Mouse (Mus musculus): ENCODE measurements around the gene Srgap3.

Srgap3 gene

GRCm38 (mm10) chr6:112812884-112813283 lies 134.2 kb downstream of the Srgap3 start:
- no peak for DNase-seq (ENCODE audit: low spot score)

DNA sequence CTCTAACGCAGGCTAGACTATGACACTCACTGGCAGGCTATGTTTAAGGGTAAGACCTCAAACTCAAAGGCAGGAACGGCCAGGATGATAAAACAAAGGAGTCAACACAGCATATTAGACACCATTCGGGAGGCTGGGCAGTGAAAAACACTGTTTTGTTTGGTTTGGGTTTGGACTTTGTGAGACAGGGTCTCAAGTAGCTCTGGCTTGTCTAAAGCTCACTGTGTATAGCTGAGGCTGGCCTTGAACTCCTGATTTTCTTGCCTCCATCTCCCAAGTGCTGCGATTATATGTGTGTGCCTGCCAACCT lies 136.6 kb downstream of the Srgap3 start:
- no peak for DNase-seq (ENCODE audit: low spot score)

DNA sequence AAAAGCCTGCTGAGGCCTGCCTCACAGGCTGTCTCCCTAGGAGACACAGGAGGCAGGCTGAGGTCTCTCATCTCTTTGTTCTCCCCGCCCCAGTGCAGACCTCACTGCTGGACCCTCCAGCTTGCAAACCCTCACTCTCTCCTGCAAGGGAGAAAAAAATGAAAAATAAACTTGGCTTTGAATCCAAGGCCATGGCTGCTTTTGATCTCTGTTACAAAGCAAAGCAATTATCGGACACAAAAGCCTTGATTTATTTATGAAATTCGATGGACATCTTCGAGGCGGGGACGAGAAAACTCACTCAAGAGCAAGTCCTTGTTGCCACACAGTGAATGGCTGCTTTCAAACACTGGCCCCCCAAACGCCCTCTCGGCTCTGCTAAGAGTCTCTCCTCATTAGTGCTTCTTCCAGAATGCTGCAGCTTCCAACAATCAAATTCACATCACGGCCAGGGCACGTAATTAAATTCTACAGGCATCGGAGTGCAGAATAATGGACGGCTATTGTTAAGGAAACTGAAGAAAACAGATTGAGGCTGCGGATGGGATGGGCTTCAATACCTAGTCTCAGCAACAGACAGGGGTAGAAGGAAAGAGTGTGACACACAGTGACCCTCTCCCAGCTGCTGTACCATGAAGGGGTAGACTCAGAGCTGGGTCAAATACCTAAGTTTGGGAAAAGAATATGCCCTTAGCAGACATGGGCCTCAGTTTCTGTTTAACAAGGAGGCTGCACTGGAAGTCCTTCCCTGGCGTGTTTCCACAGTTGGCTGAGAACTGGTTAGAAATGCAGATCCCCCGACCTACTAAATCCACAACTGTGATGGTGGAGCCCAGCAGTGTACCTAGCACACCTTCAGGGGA lies 137.2 kb downstream of the Srgap3 start:
- DNase-seq (ENCODE audit: low spot score) = no peak

- no peak for DNase-seq (ENCODE audit: low spot score)
These were observed 138.3 kb downstream of the Srgap3 start for GRCm38 (mm10) chr6:112808738-112809137.

DNA sequence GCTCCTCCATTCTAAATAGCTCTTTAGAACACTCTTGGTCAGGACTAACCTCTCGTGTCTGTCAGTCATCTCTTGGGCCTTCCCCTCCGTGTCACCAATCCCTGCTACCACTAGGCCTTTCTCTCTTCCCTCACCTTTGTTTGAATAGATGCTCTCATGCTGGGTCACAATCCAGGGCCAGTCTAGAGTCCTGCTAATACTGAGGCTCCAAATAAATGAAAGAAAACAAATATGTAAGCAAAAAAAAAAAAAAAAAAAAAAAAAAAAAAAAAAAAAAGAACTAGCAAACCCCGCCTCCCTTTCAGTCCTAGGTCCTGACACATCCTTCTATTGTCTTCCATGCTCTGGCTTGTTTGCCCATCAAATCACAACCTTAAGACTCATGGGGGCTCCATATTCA lies 145.1 kb downstream of the Srgap3 start:
- no peak for DNase-seq (ENCODE audit: low spot score)

GRCm38 (mm10) chr6:112798378-112798777 lies 148.7 kb downstream of the Srgap3 start:
- DNase-seq (ENCODE audit: low spot score) = no peak

DNA sequence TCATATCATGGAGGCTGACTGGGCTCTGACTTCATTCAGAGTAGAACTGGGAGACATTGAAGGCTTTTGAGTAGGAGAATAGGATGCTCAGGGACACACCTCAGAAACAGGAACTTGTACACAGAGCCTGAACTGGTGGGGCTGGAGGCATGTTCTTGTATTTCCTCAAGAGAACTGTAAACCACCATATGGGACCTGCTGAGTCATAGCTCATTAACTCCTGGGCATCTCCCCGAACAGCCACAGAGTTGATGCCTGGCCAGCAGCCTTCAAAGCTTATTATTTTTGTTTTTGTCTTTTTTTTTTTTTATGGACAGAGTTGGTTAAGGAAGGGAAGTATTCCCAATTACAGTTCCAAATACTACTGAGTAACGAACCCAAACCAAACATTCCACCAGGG lies 150.5 kb downstream of the Srgap3 start:
- DNase-seq (ENCODE audit: low spot score) = no peak

DNA sequence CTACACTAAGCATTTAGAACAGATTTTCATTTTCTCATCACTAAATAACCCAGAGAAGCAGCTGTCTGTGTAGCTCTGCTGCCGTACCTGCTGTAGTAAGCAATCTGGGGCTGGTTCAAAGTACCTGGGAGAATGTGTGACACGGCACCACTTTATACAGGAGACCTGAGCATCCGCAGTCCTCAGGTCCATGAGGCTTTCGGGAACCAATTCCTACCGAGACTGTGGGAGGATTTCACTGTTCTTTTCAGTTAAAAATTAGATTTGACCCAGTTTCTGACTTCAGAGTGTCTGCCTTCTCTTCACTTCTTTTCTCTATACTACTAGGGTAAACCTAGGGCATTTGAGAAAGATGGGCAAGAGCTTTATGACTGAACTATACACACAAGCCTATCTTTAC lies 153.2 kb downstream of the Srgap3 start:
- DNase-seq (ENCODE audit: low spot score) = no peak

- DNase-seq (ENCODE audit: low spot score) = no peak
These were observed 157.2 kb downstream of the Srgap3 start for GRCm38 (mm10) chr6:112789901-112790300.

DNA sequence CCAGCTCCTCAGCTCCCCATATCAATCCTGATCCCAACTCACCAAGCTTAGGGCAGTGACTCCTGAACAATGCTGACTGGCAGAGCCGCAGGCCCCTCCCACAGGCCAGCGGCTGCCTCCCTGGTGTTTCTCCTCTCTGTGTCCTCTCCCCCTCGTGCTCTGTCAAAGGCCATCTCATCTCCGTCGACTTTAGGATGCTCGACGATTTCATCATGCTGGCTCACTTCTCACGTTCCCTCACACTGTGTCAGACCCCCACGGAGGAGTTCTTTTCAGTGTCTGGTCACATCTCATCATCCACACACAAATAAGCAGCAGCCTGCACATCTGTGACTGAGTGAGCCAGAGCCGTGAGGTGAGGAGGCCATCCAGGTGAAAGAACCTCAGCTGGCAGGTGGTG lies 158.4 kb downstream of the Srgap3 start:
- no peak for DNase-seq (ENCODE audit: low spot score)

- no peak for DNase-seq (ENCODE audit: low spot score)
These were observed 158.9 kb downstream of the Srgap3 start for GRCm38 (mm10) chr6:112788174-112788573.

- no peak for DNase-seq (ENCODE audit: low spot score)
These were observed 165.5 kb downstream of the Srgap3 start for GRCm38 (mm10) chr6:112781409-112782093.

DNA sequence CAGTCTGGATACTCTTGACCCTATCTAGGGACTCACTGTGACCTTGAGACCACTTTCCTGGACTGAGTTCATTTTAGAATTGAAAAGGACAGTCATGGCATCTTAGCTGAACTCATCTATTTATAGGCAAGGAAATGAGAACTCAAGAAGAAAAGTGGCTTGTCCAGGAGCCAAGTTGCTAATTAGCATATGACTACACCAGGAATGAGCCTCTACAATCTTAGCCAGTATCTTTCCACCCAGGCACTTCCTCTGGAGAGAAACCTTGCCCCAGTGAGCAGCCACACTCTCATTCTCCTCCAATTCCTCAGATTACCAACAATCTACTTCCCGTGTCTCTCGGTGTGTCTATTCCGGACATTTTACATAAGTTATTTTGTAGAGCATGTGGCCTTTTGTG lies 168.9 kb downstream of the Srgap3 start:
- DNase-seq (ENCODE audit: low spot score) = no peak

DNA sequence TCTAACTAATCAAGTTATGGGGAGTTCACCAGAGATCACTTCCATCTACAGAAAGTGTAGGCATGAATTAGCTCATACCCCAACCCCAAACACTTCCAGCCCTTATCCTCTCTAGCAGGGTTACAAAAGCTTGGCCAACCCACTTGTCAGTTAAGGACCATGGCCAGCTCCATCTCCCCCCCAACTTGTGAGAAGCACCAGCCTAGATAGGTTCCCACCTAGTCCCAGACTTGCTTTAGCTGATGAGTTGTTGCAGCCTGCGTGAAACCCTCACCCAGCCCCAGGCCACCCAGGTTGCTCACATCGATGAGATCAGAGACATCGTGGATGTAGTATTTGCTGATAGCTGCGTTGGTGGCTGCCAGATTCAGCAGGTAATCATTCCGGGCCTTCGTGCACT lies 170.3 kb downstream of the Srgap3 start:
- no peak for DNase-seq (ENCODE audit: low spot score)

DNA sequence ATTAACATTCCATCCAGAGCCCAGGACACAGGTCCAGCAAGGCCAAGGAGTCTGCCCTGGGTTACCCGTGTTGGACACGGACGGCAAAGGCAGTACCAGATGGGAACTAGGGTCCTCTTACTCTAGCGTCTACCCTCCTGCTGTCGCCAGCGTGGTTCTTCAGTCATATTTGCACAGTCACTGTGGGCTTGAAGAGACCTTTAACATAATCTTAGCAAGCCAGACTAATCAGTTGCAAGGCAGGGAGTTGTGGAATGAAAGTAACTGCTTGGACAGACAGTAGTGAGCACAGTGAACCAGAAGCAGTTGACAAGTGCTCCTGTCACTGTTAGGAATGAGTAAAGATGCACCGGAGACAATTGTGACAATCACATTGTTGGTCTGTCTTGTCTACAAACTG lies 173.3 kb downstream of the Srgap3 start:
- DNase-seq (ENCODE audit: low spot score) = no peak

- no peak for DNase-seq (ENCODE audit: low spot score)
These were observed 176.1 kb downstream of the Srgap3 start for GRCm38 (mm10) chr6:112770996-112771395.

GRCm38 (mm10) chr6:112758541-112758940 lies 188.5 kb downstream of the Srgap3 start:
- no peak for DNase-seq (ENCODE audit: low spot score)

GRCm38 (mm10) chr6:112756866-112757265 lies 190.2 kb downstream of the Srgap3 start:
- DNase-seq (ENCODE audit: low spot score) = no peak

DNA sequence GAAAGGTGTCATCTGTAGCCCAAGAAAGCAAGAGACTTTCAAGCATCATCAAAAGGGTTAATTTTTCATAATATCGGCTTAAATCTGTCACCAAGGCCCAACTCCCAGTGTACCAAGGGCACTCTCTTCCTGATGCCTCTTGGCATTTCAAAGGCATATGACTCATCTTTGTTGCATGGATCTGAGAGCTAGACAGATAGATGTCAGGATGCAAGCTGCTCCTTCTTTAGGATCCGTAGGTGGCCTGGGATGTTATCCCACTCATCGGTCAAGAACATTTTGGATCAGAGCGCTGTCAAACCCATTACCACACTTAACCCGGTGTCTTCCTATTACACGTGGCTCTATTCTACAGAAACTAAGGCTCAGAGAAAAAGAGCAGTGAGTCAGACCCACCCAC lies 192.1 kb downstream of the Srgap3 start:
- no peak for DNase-seq (ENCODE audit: low spot score)

- no peak for DNase-seq (ENCODE audit: low spot score)
These were observed 194.5 kb downstream of the Srgap3 start for GRCm38 (mm10) chr6:112752517-112752916.

- no peak for DNase-seq (ENCODE audit: low spot score)
These were observed 195.1 kb downstream of the Srgap3 start for GRCm38 (mm10) chr6:112752007-112752406.

- DNase-seq (ENCODE audit: low spot score) = no peak
These were observed 204.8 kb downstream of the Srgap3 start for GRCm38 (mm10) chr6:112742297-112742696.

DNA sequence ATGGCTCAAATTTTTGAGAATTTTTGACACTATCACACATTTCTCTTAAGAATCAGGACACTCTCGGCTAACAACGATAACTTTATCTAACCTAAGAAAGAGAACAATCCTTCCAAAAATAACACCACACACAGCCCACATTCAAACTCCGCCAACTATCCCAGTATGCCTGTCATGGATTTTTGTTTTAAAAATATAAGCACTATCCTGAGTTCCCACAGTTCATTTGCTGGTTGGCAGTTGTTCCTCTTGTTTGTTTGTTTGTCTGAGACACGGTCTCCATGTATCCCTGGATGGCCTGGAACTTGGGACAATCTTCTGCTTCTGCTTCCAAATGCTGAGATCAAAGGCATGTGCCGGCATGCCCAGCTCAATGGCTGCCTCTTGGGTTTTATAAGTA lies 205.3 kb downstream of the Srgap3 start:
- no peak for DNase-seq (ENCODE audit: low spot score)

DNA sequence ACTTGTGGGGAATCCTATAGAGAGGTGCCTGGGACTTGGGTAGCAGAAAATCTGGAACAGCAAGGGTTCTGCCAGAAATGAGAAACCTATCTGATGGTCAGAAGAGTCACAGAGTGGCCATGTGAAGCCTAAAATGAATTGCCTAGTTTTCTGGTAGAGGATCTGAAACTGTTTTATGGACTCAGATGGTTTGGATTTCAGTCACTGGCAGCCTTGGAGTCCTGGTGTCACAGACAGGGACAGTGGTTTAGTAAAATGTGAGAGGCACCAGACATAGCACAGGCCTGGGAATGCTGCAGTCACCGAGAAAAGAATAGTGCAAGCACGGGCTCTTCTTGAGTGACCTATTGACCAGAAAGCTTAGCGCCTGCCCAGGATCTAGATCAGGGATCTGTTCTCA lies 207.4 kb downstream of the Srgap3 start:
- no peak for DNase-seq (ENCODE audit: low spot score)

Data from c-Kit-positive CD71-positive TER-119-positive erythroid progenitor cells, embryonic 14.5 days (primary cell).